Mouse (Mus musculus): Measurements from ENCODE around the gene Pigk.

DNA sequence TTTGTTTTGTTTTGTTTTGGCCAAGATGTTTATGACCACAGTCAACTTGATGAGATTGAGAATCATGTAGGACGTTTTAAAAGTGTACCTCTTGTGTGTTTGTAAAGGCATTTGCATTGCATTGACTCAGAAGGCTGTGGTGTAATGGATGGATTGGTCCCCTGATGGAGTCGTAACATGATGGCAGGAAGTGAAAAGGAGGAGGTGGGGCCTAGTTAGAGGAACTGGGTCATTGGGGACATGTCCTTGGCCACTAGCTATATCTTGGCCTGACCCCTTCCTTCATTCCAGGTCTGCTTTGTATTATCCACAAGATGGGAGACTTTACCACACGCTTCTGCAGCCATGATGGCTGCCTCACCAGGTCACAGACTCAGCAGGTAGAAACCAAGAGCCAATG lies 217.5 kb downstream of the Pigk start:
- TF ChIP-seq GATA1 (IDR thresholded peaks at IDR 0.05; ENCODE audit: low read length) (no peak), TAL1 (IDR thresholded peaks at IDR 0.05; ENCODE audit: low read length) (no peak)

Data from erythroblast, embryonic 14.5 days (primary cell).